Mouse (Mus musculus) embryo, embryonic 10 days (tissue): ENCODE results near the gene Atf3.

ENCODE experiments used
- DNase-seq: peaks from one replicate; pipeline ENCODE4 v3.0.0-alpha.2; 2015; ENCODE audit warnings: low spot score

Gene Atf3

GRCm38 (mm10) chr1:191226570-191226969 is 8.7 kb upstream of the Atf3 start:
- no peak for DNase-seq

DNA sequence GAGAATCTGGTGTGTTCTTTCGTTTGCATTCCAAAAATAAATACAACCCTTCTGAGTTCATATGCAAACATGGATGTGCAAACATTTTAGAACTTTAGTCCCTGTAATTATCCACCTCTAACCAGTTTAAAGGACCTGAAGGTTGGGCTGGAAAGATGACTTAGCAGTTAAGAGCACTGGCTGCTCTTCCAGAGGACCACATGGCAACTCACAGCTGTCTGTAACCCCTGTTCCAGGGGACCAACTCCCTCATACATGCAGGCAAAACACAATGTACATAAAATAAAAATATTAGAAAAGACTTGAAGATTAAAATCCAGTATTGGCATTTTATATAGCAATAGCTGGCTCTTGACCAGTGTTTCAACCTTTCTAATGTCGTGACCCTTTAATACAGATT is 7.9 kb upstream of the Atf3 start:
- no peak for DNase-seq

- DNase-seq, result no peak
These were observed 7.3 kb upstream of the Atf3 start for GRCm38 (mm10) chr1:191224981-191225703.

DNA sequence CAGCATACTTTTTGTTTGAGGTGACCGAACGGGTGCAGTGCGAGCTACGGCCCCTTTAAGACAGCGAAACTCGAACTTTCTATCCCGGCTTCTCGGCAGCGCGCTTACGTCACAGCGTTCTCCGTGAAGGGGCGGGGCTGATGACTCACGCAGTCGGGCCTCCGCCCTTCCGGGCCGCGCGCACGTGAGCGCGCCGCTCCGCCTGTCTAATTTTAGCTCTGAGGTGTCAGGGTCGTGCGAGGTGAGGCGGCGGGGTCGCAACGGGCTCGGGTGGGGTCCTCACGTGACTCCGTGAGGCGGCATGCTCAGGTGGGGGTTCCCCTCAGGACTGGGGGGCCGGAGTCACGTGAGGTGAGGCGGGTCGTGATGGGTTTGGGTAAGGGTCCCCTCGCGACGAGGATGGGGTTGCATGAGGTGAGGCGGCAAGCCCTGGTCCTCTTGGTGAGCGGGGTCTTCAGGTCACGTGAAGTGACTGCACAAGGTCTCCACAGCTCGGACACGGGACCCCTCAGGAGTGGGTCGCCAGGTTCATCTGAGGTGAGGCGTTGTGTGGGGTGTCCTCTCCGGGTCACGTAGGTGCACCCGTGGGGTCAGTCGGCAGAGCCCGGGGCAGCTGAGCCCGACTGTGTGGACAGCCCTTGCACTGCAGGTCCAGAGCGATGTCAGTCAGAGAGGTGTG is 6.6 kb upstream of the Atf3 start:
- peak; percentile 97 for DNase-seq

DNA sequence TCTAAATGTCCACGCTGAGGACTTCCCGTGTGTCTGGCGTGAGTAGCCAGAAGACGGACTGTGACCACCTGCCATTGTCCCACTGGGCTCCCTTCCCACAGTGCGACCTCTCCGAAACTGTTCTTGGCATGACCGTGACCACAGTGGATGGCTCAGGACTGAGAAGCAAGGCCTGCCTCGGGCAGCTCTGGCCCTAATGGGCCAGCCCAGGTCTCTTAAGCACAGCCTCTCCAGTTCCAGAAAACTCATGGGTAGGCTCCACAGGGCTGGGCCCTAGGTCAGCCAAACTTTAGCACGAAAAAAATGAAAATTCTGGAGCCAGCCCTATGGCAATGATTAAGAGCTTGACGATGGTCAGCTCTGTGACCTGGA is 6.1 kb upstream of the Atf3 start:
- DNase-seq, result no peak

DNA sequence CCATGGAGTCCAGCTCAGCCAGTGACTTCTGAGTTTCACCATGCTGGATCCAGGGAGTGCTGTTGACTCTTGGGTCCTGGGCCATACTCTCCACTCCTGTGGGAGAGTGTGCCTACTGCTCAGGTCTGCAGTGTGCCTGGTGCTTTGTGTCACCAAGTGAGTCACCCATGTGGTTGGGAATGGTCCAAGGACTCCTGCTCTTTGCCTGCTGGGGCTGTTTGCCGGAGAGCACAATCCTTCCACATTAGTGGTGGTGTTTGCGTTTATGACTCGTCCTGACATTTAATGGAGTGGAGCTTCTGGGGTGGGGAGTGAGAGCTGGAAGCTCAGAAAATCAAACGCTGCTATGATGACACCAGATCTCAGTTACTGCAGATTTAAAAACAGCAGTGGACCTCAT is 4.2 kb upstream of the Atf3 start:
- no peak for DNase-seq

DNA sequence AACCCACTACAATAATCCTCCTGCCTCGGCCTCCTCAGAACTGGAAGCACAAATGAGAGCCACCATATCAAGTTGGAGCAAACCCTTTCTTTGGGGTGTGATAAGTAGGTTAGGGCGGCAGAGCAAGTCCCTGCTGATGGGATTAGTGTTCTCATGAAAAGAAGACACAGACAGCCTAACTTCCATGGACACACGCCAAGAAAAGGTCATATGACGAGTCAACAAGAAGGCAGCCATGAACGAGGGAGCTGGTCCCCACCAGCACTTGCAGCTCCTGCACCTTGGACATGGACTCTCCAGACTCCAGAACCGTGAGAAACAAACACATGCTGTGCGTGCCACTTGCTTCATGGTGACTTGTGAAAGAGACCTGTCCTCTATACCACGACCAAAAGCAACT is 2.7 kb upstream of the Atf3 start:
- DNase-seq, result no peak

GRCm38 (mm10) chr1:191219748-191220147 is 1.9 kb upstream of the Atf3 start:
- DNase-seq, result no peak

GRCm38 (mm10) chr1:191218583-191218982 is 744 bp upstream of the Atf3 start:
- DNase-seq, result no peak

DNA sequence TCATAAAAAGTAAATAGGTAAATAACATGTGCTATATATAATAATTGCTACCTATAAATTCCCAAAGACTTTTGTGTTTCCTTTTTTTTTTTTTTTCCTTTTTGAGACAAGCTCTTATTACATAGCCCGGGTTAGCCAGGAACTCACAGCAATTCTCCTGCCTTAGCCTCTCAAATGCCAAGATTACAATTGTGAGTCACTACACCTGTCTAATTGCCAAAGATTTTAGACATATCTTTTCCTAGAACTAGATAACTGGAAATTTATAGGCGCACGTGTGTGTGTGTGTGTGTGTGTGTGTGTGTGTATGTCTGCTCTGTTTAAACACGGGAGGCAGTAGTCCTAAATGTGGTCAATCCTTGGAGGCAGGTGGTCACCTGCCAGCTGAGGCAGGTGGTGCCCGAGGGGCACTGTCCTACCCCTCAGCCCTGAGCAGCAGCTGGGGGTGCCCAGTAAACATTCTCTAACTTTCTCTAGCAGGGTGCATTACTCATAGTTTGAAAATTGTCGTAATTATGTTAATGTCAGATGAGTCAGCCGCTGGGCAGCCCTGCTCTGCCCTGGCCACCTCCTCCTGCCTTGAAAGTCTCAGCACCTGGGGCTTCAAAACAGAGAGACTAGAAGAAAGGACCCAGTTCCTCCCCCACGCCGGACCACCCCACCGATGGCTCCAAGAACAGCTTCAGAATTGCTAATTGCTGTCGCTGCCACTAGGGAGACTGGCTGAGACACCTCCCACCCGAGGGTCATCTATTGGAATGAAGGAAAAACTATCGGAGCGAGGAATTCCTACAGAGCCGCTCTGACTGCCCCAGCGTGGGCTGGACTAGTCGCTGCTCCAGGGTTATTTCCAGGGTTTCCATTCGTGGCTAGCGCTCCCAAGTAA is 1.8 kb downstream of the Atf3 start:
- DNase-seq, result peak; percentile 19

- DNase-seq, result no peak
These were observed 6.7 kb downstream of the Atf3 start for GRCm38 (mm10) chr1:191211096-191211495.

DNA sequence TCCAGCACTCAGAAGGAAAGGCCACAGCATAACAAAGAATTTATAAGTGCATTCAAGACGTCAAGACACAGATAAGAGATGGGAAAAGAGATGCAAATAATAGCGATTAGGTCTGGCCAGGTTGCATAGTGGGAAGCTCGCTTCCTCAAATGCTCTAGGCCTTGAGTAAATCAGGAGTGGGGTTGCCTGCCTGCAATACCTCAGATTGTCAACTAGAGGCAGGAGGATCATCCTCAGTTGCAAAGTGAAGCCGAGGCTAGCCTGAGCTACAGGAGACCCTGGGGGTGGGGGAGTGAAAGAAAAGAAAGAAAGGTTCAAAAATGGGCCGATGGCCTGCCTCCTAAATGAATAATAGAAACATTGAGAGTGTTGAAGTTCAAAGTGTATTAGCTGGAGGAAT is 12.0 kb downstream of the Atf3 start:
- no peak for DNase-seq

GRCm38 (mm10) chr1:191204876-191205275 is 13.0 kb downstream of the Atf3 start:
- peak; percentile 25 for DNase-seq

GRCm38 (mm10) chr1:191203496-191203895 is 14.3 kb downstream of the Atf3 start:
- DNase-seq, result no peak

DNA sequence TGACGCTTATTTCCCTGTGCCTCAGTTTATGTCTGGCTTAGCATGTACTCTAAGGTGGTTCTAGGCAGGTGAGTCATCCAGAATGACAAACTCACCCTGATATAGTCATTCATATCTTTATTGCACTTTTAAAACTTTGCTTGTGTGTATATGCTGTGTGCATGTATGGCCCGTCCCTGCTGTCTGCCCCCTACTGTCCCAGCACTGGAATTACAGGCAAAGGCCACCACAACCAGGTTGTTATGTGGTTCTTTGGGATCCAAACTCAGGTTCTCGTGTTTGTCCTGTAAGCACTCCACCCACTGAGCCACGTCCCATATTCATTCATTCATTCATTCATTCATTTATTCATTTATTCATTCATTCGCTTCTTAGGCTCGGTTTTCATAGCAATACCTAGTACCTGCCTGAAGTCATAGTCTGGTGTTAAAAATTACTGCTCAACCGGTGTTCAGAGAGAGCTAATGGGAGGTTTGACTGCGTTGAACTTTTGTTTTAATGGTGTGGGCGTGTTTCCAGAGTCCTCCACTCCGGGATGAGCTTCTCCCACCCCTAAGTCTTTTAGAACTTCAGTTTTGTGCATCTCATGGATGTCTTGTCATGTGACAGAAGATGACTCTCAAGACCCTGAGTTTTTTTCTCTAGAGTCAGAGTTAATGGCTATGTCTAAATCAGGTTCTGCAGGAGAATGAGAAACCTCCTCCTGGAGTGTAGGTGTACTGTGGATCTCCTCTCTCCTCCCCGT is 15.5 kb downstream of the Atf3 start:
- DNase-seq, result no peak

GRCm38 (mm10) chr1:191200816-191201602 is 16.8 kb downstream of the Atf3 start:
- no peak for DNase-seq

- no peak for DNase-seq
These were observed 19.9 kb downstream of the Atf3 start for GRCm38 (mm10) chr1:191197916-191198315.

GRCm38 (mm10) chr1:191196016-191196415 is 21.8 kb downstream of the Atf3 start:
- no peak for DNase-seq

DNA sequence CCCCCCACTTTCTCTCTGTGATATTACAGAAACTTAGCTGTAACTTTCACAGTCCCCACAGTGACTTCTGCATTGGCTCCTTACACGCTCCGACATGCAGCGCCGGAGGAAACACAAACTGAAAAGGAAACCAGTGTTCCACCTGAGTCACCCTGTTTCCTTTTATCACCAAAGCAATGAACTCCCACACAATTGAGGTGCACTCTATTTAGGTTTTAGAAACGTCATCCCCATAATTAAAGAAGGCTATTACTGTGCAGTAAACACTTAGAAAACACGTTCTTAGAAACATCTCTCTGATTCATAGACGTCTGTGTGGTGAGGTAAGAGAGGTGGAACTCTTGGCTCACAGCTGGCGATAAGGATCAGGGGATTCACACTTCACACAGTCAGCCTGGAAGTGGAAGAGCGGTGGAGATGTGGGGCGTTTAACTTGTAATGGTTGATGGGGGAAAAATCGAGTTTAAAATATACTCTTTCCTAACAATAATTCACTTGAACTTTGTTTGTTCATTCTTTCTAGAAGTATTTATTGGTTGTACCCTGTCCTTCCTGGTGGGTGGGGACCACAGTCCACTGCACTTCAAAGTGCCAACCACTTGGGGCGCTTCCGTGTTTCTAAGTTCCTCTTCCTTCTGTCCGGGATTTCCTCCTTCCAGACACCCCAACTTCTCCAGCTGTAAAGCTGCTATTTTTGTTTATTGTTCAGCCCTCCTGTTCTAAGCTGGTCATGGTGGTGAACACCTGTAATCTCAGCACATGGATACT is 24.0 kb downstream of the Atf3 start:
- peak; percentile 22 for DNase-seq

GRCm38 (mm10) chr1:191192751-191193150 is 25.1 kb downstream of the Atf3 start:
- no peak for DNase-seq

DNA sequence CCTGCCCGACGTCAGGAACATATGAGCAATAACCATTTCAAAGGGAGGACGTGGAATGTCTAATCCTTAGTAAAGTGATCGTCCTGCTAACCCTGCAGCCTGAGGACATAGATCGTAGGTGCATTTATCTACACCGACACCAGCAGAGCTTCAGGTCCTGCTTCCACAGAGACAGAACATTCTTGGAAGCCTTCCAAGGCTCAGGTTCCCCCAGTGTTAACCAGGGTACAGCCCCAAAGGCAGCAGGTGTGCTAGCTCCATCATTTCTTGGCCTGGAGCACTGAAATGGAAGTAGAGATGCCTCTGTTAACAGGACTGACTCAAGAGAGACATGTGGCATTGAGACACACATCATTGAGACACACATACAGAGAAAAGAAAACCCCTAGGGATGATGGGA is 25.6 kb downstream of the Atf3 start:
- DNase-seq, result no peak
